Mouse (Mus musculus) bone marrow macrophage, adult 2 months (primary cell): Measurements from ENCODE around the gene Zfp988.
"Not testable (repeated sequence)": the region's sequence is repeated elsewhere in the genome, so short reads cannot be mapped to it uniquely, and the experiment has no call there.

ENCODE experiments used
- CTCF ChIP-seq: IDR thresholded peaks from 2 replicates; pipeline ENCODE4 v1.5.1; 2012; ENCODE audit warnings: low read depth, mild to moderate bottlenecking, low read length, moderate library complexity
- POLR2A ChIP-seq: IDR thresholded peaks from 2 replicates; pipeline ENCODE4 v1.6.1; 2012; ENCODE audit warnings: mild to moderate bottlenecking, low read depth, low read length, borderline replicate concordance

- TF ChIP-seq CTCF, POLR2A: not testable (repeated sequence)
Observed at GRCm38 (mm10) chr4:147369564-147369963, 64.1 kb downstream of the Zfp988 start.
